Mouse (Mus musculus) T-helper 2 cell (primary cell): ENCODE results near the gene Agpat4.
"Not testable (repeated sequence)": the region's sequence is repeated elsewhere in the genome, so short reads cannot be mapped to it uniquely, and the experiment has no call there.

Experiments used
- in situ Hi-C: fragments of 300-600 bp; cut with MboI, MseI; formaldehyde crosslinking; loops from one replicate; pipeline ENCODE4 v1.15.1; 2025; ENCODE audit warnings: high pct_unique_total_duplicates

The Agpat4 gene

GRCm38 (mm10) chr17:12224551-12224950, 106.0 kb downstream of the Agpat4 start:
- in situ Hi-C loops: not testable (repeated sequence)

GRCm38 (mm10) chr17:12225227-12225626, 106.7 kb downstream of the Agpat4 start:
- in situ Hi-C loops: loop anchor here (25.0 kb wide), 1 partner anchor 1613 kb away; no protein-coding TSS in a partner anchor

GRCm38 (mm10) chr17:12226551-12226950, 108.0 kb downstream of the Agpat4 start:
- in situ Hi-C loops: loop anchor here (25.0 kb wide), 1 partner anchor 1614 kb away; no protein-coding TSS in a partner anchor

GRCm38 (mm10) chr17:12228001-12228400, 109.5 kb downstream of the Agpat4 start:
- in situ Hi-C loops: loop anchor here (25.0 kb wide), 1 partner anchor 1616 kb away; no protein-coding TSS in a partner anchor

GRCm38 (mm10) chr17:12228471-12228870, 110.0 kb downstream of the Agpat4 start:
- in situ Hi-C loops: loop anchor here (25.0 kb wide), 1 partner anchor 1616 kb away; no protein-coding TSS in a partner anchor

- in situ Hi-C loops: loop anchor here (25.0 kb wide), 1 partner anchor 1617 kb away; no protein-coding TSS in a partner anchor
Observed at GRCm38 (mm10) chr17:12229756-12230155, 111.3 kb downstream of the Agpat4 start.

GRCm38 (mm10) chr17:12230167-12230566, 111.7 kb downstream of the Agpat4 start:
- in situ Hi-C loops: loop anchor here (25.0 kb wide), 1 partner anchor 1618 kb away; no protein-coding TSS in a partner anchor

GRCm38 (mm10) chr17:12231087-12231486, 112.6 kb downstream of the Agpat4 start:
- in situ Hi-C loops: loop anchor here (25.0 kb wide), 1 partner anchor 1619 kb away; no protein-coding TSS in a partner anchor

GRCm38 (mm10) chr17:12232724-12233123, 114.2 kb downstream of the Agpat4 start:
- in situ Hi-C loops: loop anchor here (25.0 kb wide), 1 partner anchor 1620 kb away; no protein-coding TSS in a partner anchor

- in situ Hi-C loops: loop anchor here (25.0 kb wide), 1 partner anchor 1628 kb away; no protein-coding TSS in a partner anchor
Observed at GRCm38 (mm10) chr17:12240701-12241100, 122.2 kb downstream of the Agpat4 start.

GRCm38 (mm10) chr17:12249783-12250504, 131.4 kb downstream of the Agpat4 start:
- in situ Hi-C loops: loop anchor here (25.0 kb wide), 1 partner anchor 1638 kb away; no protein-coding TSS in a partner anchor

GRCm38 (mm10) chr17:12250581-12250980, 132.1 kb downstream of the Agpat4 start:
- in situ Hi-C loops: no loop called here

- in situ Hi-C loops: no loop called here
Observed at GRCm38 (mm10) chr17:12256142-12256541, 137.6 kb downstream of the Agpat4 start.

- in situ Hi-C loops: no loop called here
Observed at GRCm38 (mm10) chr17:12258517-12258916, 140.0 kb downstream of the Agpat4 start.

- in situ Hi-C loops: no loop called here
Observed at GRCm38 (mm10) chr17:12259957-12260356, 141.5 kb downstream of the Agpat4 start.

GRCm38 (mm10) chr17:12261376-12261775, 142.9 kb downstream of the Agpat4 start:
- in situ Hi-C loops: no loop called here

- in situ Hi-C loops: no loop called here
Observed at GRCm38 (mm10) chr17:12261887-12262286, 143.4 kb downstream of the Agpat4 start.

GRCm38 (mm10) chr17:12262851-12263250, 144.3 kb downstream of the Agpat4 start:
- in situ Hi-C loops: no loop called here

GRCm38 (mm10) chr17:12263787-12264186, 145.3 kb downstream of the Agpat4 start:
- in situ Hi-C loops: no loop called here

GRCm38 (mm10) chr17:12264293-12264692, 145.8 kb downstream of the Agpat4 start:
- in situ Hi-C loops: no loop called here

- in situ Hi-C loops: no loop called here
Observed at GRCm38 (mm10) chr17:12265969-12266925, 147.7 kb downstream of the Agpat4 start.

GRCm38 (mm10) chr17:12268091-12268490, 149.6 kb downstream of the Agpat4 start:
- in situ Hi-C loops: no loop called here
